Mouse (Mus musculus) MEL (cell line): ENCODE measurements around the gene Trim41.

ENCODE experiments used
- CTCF ChIP-seq, 3 experiments: IDR thresholded peaks in 2 of 3; conservative IDR thresholded peaks in 1 of 3; 2 replicates each; pipeline ENCODE4 v1.5.1; 2011 to 2012; ENCODE audit warnings: low read length in 3 of 3, low read depth in 2 of 3, mild to moderate bottlenecking in 2 of 3, improper control_type of control experiment in 1 of 3, inconsistent platforms in 1 of 3, mixed read lengths in 1 of 3, moderate library complexity in 1 of 3; ENCODE audit not compliant: control insufficient read depth in 1 of 3, insufficient read depth in 1 of 3, poor library complexity in 1 of 3, severe bottlenecking in 1 of 3
- ELF1 ChIP-seq: IDR thresholded peaks from 2 replicates; pipeline ENCODE4 v1.6.1; 2014; ENCODE audit warnings: low read depth, mild to moderate bottlenecking, inconsistent platforms, low read length, improper control_type of control experiment, moderate library complexity
- EP300 ChIP-seq, 2 experiments: IDR thresholded peaks; 2 replicates each; pipeline ENCODE4 v1.6.1; 2011; ENCODE audit warnings: improper control_type of control experiment in 2 of 2, low read length in 2 of 2, low read depth in 1 of 2, mild to moderate bottlenecking in 1 of 2
- GATA1 ChIP-seq: IDR thresholded peaks from 2 replicates; pipeline ENCODE4 v1.6.1; 2011; ENCODE audit warnings: low read depth, low read length, improper control_type of control experiment
- JUND ChIP-seq: IDR thresholded peaks from 2 replicates; pipeline ENCODE4 v1.6.1; 2011; ENCODE audit warnings: low read depth, mild to moderate bottlenecking, improper control_type of control experiment, low read length
- MAZ ChIP-seq: IDR thresholded peaks from 2 replicates; pipeline ENCODE4 v1.6.1; 2012; ENCODE audit warnings: low read depth, mild to moderate bottlenecking, inconsistent platforms, low read length, improper control_type of control experiment
- MYC ChIP-seq: IDR thresholded peaks from 2 replicates; pipeline ENCODE4 v1.6.1; 2011; ENCODE audit warnings: low read depth, mild to moderate bottlenecking, low read length, improper control_type of control experiment, moderate library complexity
- NELFE ChIP-seq: IDR thresholded peaks from 2 replicates; pipeline ENCODE4 v1.6.1; 2011; ENCODE audit warnings: low read depth, low read length, improper control_type of control experiment
- NRF1 ChIP-seq: IDR thresholded peaks from 2 replicates; pipeline ENCODE4 v1.6.1; 2014; ENCODE audit warnings: low read depth, mild to moderate bottlenecking, inconsistent platforms, low read length, improper control_type of control experiment, moderate library complexity; ENCODE audit not compliant: poor library complexity, insufficient read depth, severe bottlenecking
- POLR2A ChIP-seq, 2 experiments: IDR thresholded peaks; 2 replicates each; pipeline ENCODE4 v1.6.1; 2011 to 2012; ENCODE audit warnings: low read length in 2 of 2, mild to moderate bottlenecking in 2 of 2, control low read depth in 1 of 2, improper control_type of control experiment in 1 of 2, low read depth in 1 of 2, moderate library complexity in 1 of 2; ENCODE audit not compliant: control insufficient read depth in 1 of 2, insufficient read depth in 1 of 2, poor library complexity in 1 of 2
- SIN3A ChIP-seq: IDR thresholded peaks from 2 replicates; pipeline ENCODE4 v1.6.1; 2012; ENCODE audit warnings: low read length, improper control_type of control experiment, inconsistent platforms
- TCF12 ChIP-seq: IDR thresholded peaks from 2 replicates; pipeline ENCODE4 v1.6.1; 2014; ENCODE audit warnings: low read depth, mild to moderate bottlenecking, inconsistent platforms, low read length, improper control_type of control experiment, moderate library complexity
- USF1 ChIP-seq: IDR thresholded peaks from 2 replicates; pipeline ENCODE4 v1.6.1; 2014; ENCODE audit warnings: low read depth, mild to moderate bottlenecking, inconsistent platforms, low read length, improper control_type of control experiment, moderate library complexity

DNA sequence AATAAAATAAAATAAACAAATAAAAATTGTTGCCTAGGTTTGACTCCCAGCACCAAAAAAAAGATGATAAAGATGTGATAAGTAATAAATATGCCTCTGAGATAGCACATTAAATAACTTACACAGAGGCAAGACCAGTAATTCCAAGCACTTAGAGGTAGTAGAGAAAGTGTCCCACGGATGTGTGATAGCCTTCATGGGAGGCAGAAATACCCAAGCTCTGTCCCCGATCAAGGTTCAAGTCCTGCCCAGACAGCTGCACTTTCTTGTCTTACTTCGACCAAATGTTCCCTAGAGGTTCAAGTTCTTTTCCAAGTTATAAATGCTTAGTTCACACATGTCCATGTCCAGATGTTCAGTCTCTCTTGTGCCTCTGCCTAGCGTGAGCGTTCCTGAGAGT, 27.9 kb downstream of the Trim41 start:
- TF ChIP-seq NRF1 = no peak
- no peak for TF ChIP-seq SIN3A
- TF ChIP-seq POLR2A (IDR thresholded peaks at IDR 0.05; ENCODE audit: control insufficient read depth in 1 of 2, insufficient read depth in 1 of 2, low read depth in 1 of 2, low read length in 2 of 2, poor library complexity in 1 of 2) = no peak
- TF ChIP-seq MYC = no peak
- TF ChIP-seq CTCF (IDR thresholded peaks at IDR 0.05 in 2 of 3, conservative IDR thresholded peaks at IDR 0.05 in 1 of 3; ENCODE audit: control insufficient read depth in 1 of 3, insufficient read depth in 1 of 3, low read depth in 2 of 3, low read length in 3 of 3, poor library complexity in 1 of 3, severe bottlenecking in 1 of 3) = no peak
- no peak for TF ChIP-seq EP300 (IDR thresholded peaks at IDR 0.05; ENCODE audit: low read depth in 1 of 2, low read length in 2 of 2)
- no peak for TF ChIP-seq GATA1
- TF ChIP-seq TCF12 = no peak
- no peak for TF ChIP-seq JUND
- TF ChIP-seq MAZ = no peak
- no peak for TF ChIP-seq ELF1
- TF ChIP-seq NELFE = no peak; the same call in 1 of the 2 replicates
- no peak for TF ChIP-seq USF1
